ENCODE assay signal across 8 mouse cellular contexts in genomic region chr7:90131376-90131651, GRCm38 (mm10). TPM values are rescaled to one million over a fixed set of nuclear protein-coding genes. Genes with fewer than 3 reads are reported as not detected.
DNase-seq lines count a peak whose midpoint lies in the region; ATAC-seq and TF ChIP-seq lines count a peak whose summit lies in the region.

No protein-coding gene starts in this region.

- WGBS in cerebellum, adult 2 months: 0% methylated on average over 2 of the region's 2 CpGs
- WGBS in lung, postnatal 0 days: 0% methylated on average over 2 of the region's 2 CpGs
- 0% methylated on average over 2 of the region's 2 CpGs for WGBS in limb, embryonic 13.5 days
- 0% methylated on average over 2 of the region's 2 CpGs for WGBS in stomach, embryonic 14.5 days

- no peak for DNase-seq in cerebellum, adult 2 months
- no peak for DNase-seq in cerebellum, postnatal 14 days
- no peak for DNase-seq in lung, postnatal 0 days (ENCODE audit: low spot score)
- no peak for DNase-seq in lung, postnatal 14 days
- DNase-seq in cerebellum, postnatal 4 days (ENCODE audit: low spot score in 2 of 2): no peak
- no peak for DNase-seq in cerebellum, adult 9-10 months

- no peak for TF ChIP-seq CTCF in cerebellum, adult 2 months (IDR thresholded peaks at IDR 0.05; ENCODE audit: borderline replicate concordance, insufficient read depth, low read depth, low read length)
- TF ChIP-seq CTCF in lung, postnatal 0 days (IDR thresholded peaks at IDR 0.05): no peak

- no peak for ATAC-seq in lung, postnatal 0 days
- no peak for ATAC-seq in limb, embryonic 13.5 days (ENCODE audit: low FRiP score, low read depth)
- ATAC-seq in stomach, embryonic 14.5 days (ENCODE audit: insufficient number of reproducible peaks, insufficient read depth, low FRiP score, low read depth): no peak

- TF ChIP-seq EP300 in lung, postnatal 0 days (IDR thresholded peaks at IDR 0.05): no peak

- no peaks in the 10 kb centered on the region for H3K36me3 ChIP-seq in lung, postnatal 0 days (ENCODE audit: insufficient read depth, low read length)
- H3K36me3 ChIP-seq in limb, embryonic 13.5 days: no peaks in the 10 kb centered on the region
- H3K36me3 ChIP-seq in stomach, embryonic 14.5 days (ENCODE audit: control insufficient read depth, insufficient read depth, low read length): no peaks in the 10 kb centered on the region

- peak overlapping the region; percentile 62 for H3K4me2 ChIP-seq in lung, postnatal 0 days (replicated peaks; ENCODE audit: low read depth, low read length)
- peak overlapping the region; percentile 82 for H3K4me2 ChIP-seq in limb, embryonic 13.5 days (replicated peaks)
- peak overlapping the region; percentile 70 for H3K4me2 ChIP-seq in stomach, embryonic 14.5 days (replicated peaks; ENCODE audit: low read depth, low read length)

- H3K9me3 ChIP-seq in lung, postnatal 0 days (ENCODE audit: low read length): no peaks in the 10 kb centered on the region
- H3K9me3 ChIP-seq in limb, embryonic 13.5 days: no peaks in the 10 kb centered on the region
- no peaks in the 10 kb centered on the region for H3K9me3 ChIP-seq in stomach, embryonic 14.5 days (ENCODE audit: control insufficient read depth, low read depth, low read length)

- no peak for TF ChIP-seq POLR2A in cerebellum, adult 2 months (IDR thresholded peaks at IDR 0.05; ENCODE audit: borderline replicate concordance, insufficient read depth, low read length)

- no peaks in the 10 kb centered on the region; the same call in 1 of the 2 replicates for H3K4me1 ChIP-seq in cerebellum, adult 2 months (ENCODE audit: control insufficient read depth, insufficient read depth, low read length)
- no peaks in the 10 kb centered on the region; the same call in 1 of the 2 replicates for H3K4me1 ChIP-seq in lung, postnatal 0 days (ENCODE audit: insufficient read depth, low read depth, low read length)
- peaks cover 18% of the 10 kb centered on the region for H3K4me1 ChIP-seq in limb, embryonic 13.5 days
- peaks cover 11% of the 10 kb centered on the region; the same call in 1 of the 2 replicates for H3K4me1 ChIP-seq in stomach, embryonic 14.5 days (ENCODE audit: control insufficient read depth, insufficient read depth, low read length)

- H3K9ac ChIP-seq in lung, postnatal 0 days (replicated peaks; ENCODE audit: low read depth): peak overlapping the region; percentile 99
- H3K9ac ChIP-seq in limb, embryonic 13.5 days: peak overlapping the region; percentile 97
- H3K9ac ChIP-seq in stomach, embryonic 14.5 days (replicated peaks; ENCODE audit: low read depth, low read length): peak overlapping the region; percentile 97

- H3K27ac ChIP-seq in cerebellum, adult 2 months (ENCODE audit: insufficient read depth, low read length): no peak overlapping the region
- H3K27ac ChIP-seq in lung, postnatal 0 days (ENCODE audit: low read length): peak overlapping the region; percentile 98
- H3K27ac ChIP-seq in limb, embryonic 13.5 days: peak overlapping the region; percentile 98; the same call in 1 of the 2 replicates
- peak overlapping the region; percentile 98 for H3K27ac ChIP-seq in stomach, embryonic 14.5 days (ENCODE audit: low read length)

- H3K4me3 ChIP-seq in cerebellum, adult 2 months (replicated peaks; ENCODE audit: insufficient read depth, low read depth, low read length): peak overlapping the region; percentile 98
- H3K4me3 ChIP-seq in lung, postnatal 0 days (ENCODE audit: low read depth, low read length): peak overlapping the region; percentile 99
- peak overlapping the region; percentile 96 for H3K4me3 ChIP-seq in limb, embryonic 13.5 days
- peak overlapping the region; percentile 95 for H3K4me3 ChIP-seq in stomach, embryonic 14.5 days (ENCODE audit: low read depth, low read length)

- H3K27me3 ChIP-seq in cerebellum, adult 2 months (ENCODE audit: control insufficient read depth, insufficient read depth, low read length): no peaks in the 10 kb centered on the region
- H3K27me3 ChIP-seq in lung, postnatal 0 days (replicated peaks; ENCODE audit: insufficient read depth, low read length): no peaks in the 10 kb centered on the region
- H3K27me3 ChIP-seq in limb, embryonic 13.5 days: no peaks in the 10 kb centered on the region
- no peaks in the 10 kb centered on the region for H3K27me3 ChIP-seq in stomach, embryonic 14.5 days (ENCODE audit: control insufficient read depth, insufficient read depth, low read length)

RNA-seq across cellular contexts. Expression of gene Picalm, which starts 1.3 kb away (rescaled TPM):
- polyA plus RNA-seq in cerebellum, adult 2 months (2012; rRNA removed): 156 and 163 TPM in 2 replicates
- polyA plus RNA-seq in lung, postnatal 0 days (2015; fragmentation: Nextera tagmentation; extraction: Ambion mirVana): 52.0 and 56.3 TPM in 2 replicates
- polyA plus RNA-seq in limb, embryonic 13.5 days (2015; fragmentation: Nextera tagmentation; extraction: Ambion mirVana): 40.6 and 44.3 TPM in 2 replicates
- 74.5 and 77.1 TPM in 2 replicates for polyA plus RNA-seq in stomach, embryonic 14.5 days (2014; fragmentation: Nextera tagmentation; extraction: Ambion mirVana)
